Mouse (Mus musculus) thymus, postnatal 10 days (tissue): ENCODE measurements around the gene Tmem167.

Source experiments
- DNase-seq, 2 experiments: peaks; one replicate each; pipeline ENCODE4 v3.0.0; 2021; ENCODE audit warnings: low spot score in 2 of 2

Tmem167 gene

DNA sequence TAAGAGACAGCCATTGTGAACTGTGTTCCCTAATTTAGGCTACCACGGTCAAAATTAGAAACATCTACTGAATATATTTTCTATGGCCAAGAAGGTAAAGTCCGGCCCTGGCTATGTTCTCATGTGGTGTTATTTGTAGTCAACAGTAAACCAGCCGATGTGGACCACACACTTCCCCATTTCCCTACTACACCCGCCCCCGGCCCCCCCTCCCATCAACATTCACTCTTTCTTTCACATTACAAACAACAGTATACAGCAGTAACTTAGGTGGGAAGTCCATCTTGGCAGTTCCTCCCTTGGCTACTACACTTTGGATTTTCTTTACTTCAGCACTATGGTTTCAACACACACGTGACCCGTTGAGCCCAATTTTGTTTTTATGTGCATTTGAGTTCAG is 94.6 kb downstream of the Tmem167 start:
- no peak for DNase-seq

DNA sequence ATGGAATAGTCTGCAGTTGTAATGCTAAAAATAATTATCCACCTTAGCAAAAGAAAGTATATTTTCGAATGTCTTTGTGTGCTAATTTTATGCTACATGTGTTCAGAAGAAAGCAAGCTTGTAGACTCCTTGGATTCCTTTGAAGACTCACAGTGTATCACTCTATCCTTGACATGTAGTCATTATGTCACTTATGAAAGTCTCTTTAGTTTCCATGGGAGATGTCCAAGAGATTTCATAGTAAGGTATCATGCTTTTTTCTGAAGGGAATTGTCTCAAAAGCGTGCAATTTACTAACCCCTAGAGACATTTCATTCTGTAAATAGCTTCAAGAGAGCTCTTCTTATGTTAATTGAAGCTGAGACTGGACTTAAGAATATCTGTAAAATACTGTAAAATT is 97.8 kb downstream of the Tmem167 start:
- DNase-seq, result no peak

DNA sequence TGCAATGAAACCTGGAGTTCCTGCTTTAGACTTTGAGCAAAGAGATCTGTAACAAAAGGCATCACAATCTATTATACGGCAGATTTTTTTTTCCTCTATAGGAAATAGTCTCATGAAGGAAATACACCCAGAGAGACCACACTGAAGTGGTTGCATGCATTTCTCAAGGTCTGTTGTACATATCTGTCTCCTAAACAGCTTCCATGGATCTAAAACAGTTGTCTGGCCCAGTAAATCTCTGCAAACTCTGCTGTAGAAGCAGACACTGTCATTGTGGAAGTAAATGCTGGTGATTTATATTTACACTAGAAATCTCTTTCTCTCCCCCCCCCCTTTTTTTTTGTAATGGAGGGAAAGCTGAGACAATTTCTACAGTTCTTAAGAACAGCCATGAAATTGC is 99.1 kb downstream of the Tmem167 start:
- no peak for DNase-seq

DNA sequence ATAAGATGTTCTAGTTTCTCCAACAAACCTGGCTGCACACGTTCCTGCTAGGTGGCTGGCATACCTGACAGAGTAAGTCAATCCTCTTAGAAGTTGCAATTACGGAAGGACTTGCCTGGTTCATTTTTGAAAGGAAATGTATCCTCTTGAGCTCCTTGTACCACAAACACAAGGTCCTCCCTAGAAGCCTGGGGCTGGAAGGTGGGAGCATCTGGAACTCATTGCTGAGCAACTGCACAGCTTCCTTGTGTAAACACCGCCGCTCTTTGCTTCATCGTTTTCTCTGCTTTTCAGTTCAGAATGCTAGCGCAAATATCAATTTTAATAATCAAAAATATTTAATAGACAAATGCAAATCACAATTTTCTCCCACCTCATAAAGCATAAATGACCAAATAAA is 102.9 kb downstream of the Tmem167 start:
- DNase-seq, result no peak
